Mouse (Mus musculus) 416B (cell line): ENCODE results near the gene Zdhhc19.
A peak's percentile ranks its signal among the peaks of the same experiment; 100 is the strongest.
"Not testable (repeated sequence)": the region's sequence is repeated elsewhere in the genome, so short reads cannot be mapped to it uniquely, and the experiment has no call there.

Experiments
- DNase-seq: peaks from one replicate; pipeline ENCODE4 v3.0.0; 2011; ENCODE audit warnings: low read depth

The Zdhhc19 gene

DNA sequence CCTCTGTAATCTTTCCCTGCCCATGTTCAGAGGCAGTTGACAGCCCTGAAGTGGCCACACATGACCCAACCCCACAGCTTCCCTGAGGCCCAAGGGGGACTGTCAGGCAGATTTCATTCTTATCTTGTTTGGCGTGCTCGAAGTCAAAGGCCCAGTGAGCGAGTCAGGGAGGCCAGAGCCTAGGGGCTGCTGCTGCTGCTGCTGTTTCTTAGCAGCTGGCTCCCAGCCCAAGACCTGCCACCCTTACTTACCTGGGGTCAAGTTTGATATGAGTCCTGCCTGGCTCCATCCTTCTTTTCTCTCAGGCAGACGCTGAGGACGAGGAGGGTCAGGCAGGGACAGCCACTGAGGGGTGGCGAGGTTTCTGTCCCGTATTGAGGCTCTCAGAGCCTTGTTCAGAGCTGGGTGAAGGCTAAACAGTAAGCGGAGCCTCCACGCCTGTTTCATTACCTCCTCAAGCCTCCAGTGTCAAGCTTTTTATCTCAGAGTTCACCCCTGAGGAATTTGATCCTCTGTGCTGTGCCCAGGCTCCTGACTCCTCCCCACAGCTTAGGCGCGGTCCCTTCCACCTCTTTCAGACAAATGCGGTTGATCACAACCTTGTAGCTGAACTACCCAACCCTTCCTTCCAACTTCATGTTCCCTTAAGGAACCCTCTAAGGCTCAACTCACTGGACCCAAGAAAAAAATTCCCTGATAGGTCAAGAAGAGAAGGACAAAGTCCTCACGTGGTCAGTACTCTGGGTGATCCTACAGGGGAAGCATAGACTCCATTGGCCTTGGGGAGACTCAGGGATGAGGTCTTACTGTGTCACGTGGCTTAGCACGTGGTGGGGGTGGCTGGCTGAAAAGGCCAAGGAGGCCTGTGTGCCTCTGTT, 8.6 kb upstream of the Zdhhc19 start, which contains the start of gene Slc51a:
Slc51a (minus strand) TSS at position 646 of the 878 bp plus-strand sequence.
- no peak for DNase-seq

DNA sequence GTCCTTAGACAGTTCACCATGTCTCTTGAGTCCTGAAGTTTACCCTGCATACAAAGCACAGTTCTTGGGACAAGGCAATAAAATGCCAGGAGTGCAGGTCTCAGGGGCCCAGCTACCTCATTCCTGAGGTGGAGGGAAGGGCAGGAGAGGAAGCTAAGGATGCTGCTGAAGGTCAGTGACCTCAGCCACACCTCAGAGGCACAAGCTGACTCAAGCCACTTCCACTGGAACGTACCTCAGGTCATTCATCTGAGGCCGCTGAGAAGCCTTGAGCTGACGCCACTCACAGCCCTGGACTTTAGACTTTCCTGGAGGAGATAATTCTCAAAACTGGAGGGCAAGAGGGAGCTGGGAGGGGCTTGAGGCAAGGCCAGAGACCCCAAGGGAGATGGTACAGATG, 7.1 kb upstream of the Zdhhc19 start:
- DNase-seq = no peak

DNA sequence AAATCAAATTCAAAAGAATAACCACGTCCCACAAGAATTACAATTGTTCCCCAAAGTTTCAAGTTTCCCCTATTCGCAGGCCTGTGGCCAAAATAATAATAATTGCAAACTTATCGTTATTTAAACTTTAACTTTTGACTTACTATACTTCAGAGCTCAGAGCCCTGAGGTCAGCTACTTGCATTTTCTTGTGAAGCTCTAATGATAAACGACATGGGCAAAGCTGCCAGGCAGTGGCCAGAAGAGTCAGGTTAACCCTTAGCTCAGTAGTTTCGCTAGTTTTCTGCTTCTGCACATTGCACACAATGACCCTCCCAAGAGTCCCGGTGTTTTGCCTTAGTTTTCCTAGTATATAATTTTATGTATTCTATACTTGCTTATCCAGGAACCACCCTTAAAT, 1.7 kb upstream of the Zdhhc19 start:
- DNase-seq = not testable (repeated sequence)

DNA sequence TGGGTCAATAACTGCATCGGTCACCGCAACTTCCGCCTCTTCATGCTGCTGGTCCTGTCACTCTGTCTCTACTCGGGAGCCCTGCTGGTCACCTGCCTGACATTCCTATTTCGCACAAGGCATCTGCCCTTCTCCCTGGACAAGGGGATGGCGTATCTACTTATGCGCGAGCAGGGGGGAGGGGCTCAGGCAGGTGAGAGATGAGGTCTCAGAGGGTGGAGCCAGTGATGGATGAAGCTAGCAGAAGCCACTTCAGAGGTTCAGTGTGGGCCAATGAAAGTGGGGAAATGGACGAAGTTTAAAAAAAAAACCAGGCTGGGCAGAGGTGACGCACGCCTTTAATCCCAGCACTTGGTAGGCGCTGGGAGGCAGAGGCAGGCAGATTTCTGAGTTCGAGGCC, 2.9 kb downstream of the Zdhhc19 start:
- no peak for DNase-seq

DNA sequence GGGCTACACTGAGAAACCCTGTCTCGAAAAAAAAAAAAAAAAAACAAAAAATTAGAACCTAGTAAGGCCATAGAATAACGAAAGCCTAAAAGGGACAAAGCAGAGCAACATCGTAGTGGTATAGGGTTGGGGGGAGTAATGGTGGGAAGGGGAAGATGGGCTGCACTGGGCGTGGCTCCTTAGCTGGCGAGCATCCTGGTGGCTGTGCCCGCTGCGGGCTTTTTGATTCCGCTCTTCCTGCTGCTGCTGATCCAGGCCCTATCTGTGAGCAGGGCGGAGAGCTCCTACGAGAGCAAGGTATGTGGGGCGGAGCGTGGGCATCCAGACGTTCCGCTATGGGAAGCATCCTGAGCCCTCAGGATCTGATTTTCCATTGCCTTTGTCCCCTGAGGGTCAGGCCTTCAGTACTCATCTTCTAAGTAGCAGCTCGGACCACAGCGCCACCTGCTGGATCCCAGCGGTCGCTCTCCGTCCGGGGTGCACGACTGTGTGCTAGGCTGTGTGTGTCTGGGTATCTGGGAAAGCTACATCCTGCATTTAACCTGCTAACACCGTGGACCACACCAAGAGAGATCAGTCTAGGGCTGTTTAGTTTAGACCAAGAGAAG, 3.5 kb downstream of the Zdhhc19 start:
- DNase-seq = peak; percentile 79

DNA sequence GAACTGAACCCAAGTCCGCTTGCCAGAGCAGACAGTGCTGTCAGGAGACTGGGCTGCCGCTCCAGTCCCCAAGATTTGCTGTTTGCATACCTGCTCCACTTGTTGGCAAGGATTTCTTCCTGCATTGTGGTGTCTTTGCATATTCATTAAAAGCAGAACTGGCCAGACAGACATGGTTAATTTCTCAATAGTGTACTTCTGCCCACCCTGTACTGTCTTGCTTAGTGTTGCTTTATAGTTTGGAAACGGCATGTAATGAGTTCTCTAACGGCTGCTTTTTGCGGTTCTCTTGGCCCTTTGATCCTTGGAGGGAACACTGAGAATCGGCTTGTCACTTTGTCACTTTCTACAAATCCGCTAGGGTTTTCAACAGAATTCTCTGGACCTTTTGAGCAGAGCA, 5.4 kb downstream of the Zdhhc19 start:
- no peak for DNase-seq

DNA sequence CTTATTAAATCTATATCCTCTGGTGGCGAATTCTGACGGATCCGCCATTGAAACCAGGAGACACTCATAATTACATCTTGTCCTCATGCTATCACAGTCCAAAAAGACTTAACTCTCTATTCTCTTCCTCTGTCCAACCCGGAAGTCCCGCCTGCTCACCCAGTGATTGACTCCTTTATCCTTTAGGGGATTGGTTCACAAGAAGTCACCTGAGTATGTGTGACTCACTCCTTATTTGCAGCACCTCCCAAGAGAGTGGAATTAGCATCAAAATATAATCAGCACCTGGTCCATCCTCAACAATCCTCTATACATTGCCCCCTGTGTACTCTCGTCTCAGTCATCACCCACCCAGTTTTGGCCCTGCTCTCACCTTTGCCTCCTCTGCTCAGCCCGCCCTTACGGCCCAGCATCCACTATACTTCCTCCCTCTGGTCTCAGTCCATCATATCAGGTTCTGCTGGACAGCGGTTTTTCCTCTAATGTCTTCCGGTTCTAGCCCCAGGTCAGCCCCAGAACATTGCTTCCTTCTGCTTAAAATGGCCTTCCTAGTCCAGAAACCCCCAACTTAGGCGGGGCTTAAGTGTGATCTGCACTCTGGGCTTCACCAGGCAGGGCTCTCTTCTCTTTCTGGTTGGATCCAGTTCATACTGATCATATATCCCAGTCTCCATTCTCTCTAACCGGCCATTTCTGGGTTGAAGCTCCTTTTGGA, 6.7 kb downstream of the Zdhhc19 start:
- peak; percentile 62 for DNase-seq

DNA sequence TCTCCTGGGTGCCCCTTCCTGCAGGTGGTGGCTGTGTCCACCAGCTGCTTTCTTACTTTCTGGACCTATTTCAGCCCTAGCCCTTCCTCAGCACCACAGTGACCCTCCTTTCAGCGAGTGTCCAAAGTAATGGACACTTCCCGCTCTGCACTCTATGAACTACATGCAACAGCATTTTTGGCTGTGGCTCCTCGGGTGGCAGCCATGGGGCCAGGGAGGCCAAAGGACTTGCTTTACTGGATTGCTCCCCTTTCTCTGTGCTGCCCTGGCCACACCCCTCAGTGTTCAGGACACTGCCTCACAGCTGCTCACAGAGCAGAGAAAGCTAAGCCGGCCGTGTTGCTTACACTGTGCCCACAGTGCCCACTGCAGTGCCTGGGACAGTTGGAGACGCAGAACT, 7.6 kb downstream of the Zdhhc19 start:
- DNase-seq = no peak

DNA sequence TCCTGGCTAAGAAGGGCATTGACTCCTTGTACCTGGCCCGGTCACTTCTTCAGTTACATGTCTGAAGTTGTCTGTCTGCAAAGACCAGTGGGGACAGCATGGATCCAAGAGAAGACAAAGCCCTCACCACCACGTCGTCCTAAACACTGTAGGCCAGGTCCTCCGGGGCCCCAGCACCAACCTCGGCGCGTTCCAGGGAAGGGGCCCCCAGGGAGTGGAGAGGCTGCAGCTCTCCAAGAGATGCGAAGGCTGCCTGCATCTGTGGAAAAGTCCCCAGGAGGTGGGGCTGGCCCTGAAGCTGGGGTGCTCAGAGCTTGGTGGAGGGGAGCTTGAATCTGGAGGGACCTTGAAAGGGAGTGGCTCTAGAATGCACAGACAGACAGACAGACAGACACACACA, 10.2 kb downstream of the Zdhhc19 start:
- no peak for DNase-seq

DNA sequence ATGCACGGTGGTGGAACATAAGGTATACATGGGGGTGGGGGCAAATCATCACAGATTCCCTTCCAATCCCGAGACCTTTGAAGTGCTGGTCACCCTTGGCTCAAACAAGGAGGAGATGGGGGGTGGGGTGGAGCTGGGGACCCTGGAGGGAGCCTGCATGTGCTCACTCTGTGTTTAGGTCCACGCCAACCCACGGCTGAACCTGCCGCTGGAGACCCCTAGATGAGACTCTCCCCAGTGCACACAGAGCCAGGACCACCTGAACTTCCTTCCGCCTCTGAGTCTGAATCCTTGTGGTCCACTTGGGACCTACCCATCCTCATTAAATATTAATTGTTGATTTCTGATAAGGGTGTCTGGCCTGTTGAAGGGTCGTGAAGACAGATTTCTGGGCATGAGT, 10.8 kb downstream of the Zdhhc19 start:
- DNase-seq = no peak

DNA sequence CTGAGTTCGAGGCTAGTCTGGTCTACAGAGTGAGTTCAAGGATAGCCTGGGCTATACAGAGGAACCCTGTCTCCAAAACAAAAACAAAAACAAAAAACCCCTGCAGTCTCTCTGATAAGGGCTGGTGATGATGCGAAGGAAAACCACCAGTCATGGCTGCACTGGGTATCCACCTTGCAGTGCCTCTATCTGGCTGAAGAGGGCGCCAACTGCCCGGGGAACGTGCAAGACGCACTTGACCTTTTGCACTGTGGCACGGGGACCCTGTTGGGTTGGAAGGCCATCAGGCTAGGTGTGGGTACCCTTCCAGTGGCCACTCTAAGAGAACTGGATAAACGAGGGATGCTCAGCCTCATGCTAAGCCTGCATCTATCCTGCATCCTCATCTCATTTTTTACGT, 11.3 kb downstream of the Zdhhc19 start:
- DNase-seq = peak; percentile 72

DNA sequence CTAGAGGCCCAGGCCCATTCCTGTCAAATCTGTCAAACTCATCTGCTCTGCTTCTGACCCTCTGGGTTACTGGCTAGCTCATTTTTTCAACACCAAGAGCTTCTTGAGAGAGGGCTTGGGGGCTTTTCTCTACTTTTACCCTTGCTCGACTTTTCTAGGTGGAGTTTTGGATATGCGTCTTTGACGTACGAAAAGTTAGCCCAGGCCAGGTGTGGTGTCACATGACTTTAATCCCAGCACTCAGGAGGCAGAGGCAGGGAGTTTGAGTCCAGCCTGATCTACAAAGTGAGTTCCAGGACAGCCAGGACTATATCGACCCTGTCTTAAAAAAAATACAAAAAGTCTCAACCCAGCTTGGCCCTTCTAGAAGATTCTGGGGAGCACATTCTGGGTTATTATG, 12.0 kb downstream of the Zdhhc19 start:
- no peak for DNase-seq

DNA sequence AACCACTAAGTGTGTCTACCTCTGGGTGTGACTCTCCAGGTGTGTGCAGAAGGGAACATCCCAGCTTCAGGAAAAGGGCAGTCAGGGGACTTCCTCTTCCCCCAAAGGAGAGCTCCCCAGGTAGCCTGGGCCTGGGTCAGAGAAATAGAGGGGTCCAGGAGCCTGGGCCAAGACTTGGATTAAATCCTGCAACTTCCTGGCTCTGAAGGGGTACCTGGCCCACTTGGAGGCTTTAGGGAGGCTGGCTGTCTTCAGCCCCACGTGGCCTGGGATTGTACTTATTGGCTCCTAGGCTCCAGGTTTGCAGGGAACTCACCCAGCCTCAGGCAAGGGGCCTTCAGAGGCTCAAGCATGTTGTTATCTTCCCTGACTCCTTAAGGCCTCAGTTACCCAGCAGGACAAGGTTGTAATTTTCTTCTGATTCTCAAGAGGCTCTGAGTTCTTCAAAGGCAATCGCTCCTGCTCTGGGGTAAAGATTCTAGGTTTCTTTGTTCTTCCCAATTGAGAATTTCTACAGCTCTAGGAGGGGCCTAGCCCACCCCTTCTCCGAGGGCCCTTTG, 12.5 kb downstream of the Zdhhc19 start:
- no peak for DNase-seq

DNA sequence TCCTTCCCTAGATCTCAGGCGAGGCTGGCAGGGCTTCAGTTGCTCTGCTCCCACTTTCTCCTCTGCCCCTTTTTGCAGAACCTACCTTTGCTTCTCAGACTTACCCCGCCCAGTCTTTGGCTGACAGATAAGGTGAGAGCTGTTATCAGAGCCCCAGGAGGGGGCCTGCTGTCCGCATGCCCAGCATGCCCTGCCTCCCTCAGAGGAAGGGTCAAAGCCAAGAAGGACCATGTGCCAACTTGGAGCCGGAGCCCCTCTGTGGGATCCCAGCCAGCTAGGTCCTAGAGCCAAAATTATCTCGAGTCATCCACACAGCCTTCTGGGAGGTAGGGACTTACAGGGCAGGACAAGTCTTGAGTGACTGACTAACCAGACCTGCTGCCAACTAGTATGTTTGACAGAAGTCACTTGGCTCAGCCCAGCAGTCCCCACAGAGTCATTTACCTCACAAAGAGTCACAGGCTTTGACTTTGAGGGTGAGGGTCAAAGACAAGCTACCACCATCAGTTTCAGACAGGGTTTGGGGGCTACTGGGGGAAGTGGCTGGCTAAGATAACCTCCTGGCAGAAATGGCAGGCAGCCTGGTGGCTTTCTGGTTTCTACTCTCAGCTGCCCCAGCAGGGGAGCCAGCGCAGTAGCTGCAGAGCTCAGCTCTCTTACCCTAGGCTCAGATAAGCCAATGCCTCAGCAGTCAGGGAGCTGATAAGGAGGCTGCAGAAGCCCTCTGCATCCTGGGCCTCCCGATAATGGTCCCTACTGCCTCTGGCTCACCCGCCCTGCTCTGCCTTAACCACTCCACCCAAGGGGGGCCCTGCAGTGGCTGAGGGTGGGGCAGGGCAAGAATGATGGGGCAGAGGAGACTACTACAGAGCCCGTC, 13.2 kb downstream of the Zdhhc19 start:
- DNase-seq = peak; percentile 93

DNA sequence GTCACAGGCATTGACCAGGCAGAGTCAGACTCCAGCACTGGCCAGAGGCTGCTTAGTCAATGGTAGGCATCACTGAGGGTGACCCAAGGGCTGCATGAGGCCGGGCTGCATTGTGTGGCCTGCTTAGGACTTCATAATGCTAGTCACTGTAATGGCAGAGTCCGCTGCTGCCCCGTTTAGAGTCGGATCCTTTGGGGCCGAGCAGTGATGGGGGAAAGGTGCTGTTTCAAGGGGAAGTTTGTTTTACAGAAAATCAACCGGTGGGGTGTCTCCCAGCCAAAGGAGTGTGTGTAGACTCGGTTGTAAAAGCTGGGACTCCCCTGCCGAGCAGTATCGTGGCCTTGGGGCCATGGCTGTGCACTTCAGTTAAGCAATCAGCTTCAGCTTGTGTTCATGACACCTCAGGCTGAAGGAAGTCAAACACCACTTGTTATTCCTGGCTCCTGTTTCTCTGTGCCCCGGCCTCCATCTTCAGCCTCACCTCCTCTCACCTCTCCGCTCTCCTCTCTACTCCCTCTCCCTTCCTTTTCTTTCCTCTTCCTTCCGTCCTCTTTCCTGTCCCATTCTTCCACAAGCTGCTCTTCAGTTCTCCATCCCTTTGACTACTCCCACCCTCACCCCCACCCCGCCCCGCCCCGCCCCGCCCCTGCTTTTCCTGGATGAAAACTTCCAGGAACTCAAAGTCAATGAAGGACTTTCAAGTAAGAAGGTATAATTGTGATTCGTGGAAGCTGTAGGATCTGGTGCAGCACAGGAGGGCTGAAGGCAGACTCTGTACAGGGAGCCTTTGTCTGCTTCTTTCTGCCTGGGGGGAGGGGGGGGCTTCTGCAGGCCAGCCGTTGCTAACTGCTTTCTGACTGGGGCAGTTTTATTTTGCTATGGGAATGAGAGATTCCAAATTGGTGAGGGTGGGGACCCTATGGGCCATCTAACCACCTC, 14.6 kb downstream of the Zdhhc19 start:
- no peak for DNase-seq

DNA sequence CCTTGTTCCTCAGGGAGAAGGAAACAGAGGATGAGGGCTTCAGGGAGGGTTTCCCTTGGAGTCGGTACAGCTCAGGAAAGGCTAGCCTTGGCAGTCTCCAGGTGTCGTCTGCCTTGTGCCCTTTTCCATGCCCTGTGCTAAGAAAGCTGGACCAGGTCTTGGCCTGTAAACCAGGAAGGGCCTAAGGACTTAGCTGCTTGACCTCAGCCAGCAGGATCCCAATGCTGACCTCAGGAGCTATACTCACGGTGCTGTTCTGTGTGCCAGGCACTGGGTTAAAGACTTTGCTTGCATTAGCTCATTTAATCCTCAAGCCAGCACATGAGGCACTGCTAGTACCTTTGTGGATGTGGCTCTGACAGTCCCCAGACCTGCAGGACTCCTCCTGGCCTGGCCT, 15.3 kb downstream of the Zdhhc19 start:
- no peak for DNase-seq

DNA sequence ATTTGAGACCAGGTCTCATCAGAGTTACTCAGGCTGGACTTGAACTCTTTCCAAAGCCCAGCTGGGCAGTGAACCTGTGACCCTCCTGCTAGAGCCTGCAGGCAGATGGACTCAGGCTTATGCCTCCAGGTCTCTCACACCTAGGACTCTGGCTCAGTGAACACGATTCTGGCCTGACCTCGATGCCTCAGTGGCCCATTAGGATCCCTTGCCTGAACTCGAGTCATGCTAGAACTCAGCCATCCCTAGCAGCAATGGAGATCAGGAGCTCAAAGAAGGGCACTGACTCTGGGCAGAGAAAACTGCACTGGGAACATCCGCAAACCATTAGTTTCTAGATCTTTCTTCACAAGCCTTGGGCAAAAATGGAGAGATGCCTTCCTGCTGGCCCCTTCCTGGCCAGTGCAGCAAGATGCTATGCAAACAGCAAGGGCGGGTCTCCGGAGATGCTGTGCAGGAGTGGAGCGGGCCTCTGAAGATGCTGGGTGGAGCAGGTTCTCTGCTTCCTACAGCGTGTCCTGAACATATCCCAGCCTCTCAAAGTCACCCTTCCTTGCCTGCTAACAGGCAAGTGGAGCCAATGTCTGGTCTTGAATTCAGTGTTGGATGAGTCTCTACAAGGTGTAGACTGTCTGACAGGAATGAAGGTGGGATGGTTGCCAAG, 15.9 kb downstream of the Zdhhc19 start:
- no peak for DNase-seq

DNA sequence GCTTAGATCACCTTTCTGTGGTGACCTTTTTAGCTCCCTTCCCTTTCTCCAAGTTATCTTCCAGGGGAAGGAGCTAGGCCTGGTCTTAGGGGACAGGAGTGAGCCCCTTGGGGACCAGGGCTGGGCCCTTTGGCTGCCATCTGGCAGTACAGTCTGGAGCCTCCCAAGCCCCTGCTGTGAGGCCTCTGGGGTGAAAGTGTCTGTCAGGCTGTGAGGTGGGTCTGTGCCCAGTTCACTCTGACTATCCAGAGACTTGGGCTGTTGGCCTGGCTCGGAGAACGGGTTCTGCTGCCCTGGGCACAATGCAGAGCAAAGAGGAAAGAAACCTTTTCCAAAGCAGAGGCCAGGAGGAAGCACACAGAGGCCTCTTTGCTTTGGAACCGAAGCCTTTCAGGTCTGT, 16.9 kb downstream of the Zdhhc19 start:
- DNase-seq = no peak

DNA sequence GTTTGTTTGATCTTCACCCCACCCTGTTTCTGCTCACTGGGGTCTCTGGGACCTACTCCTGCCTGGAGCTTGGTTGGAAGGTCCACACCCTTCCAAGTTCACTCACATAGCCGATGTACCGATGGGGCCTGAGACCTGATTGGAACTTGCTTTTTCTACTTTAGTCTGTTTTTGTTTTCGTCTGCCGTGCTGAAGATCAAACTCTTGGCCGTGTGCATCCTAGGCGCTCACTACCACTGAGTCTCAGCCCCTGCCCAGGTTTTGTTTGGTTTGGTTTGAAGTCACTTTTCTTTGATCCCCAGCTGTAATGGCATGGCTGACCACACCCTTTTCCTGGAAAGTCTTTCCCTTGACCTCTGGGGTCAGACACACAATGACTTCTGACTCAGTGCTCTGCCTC, 17.3 kb downstream of the Zdhhc19 start:
- no peak for DNase-seq

DNA sequence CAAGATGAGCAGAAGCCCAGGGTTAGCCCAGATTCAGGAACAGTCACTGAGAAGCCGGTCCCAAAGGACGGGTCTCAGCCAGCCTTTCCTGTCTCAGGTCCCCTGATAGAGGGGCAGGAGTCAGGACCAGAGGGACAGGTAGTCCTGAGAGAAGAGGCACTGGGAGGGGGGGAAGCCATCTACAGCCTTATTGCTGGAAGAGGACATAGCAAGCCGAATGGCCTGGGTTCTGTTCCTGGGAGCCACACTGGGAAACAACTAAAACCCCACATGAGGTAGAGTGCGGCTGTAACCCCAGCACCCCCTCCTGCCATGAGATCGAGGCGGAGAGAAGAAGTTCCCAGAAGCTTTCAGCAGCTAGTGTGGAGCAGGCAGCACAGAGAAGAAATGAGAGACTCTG, 17.9 kb downstream of the Zdhhc19 start:
- DNase-seq = no peak
